Mouse (Mus musculus): ENCODE measurements around the gene Bicc1. TPM values are rescaled to one million over a fixed set of nuclear protein-coding genes. Genes with fewer than 3 reads are reported as not detected.

Bicc1 gene
- polyA plus RNA-seq, 1 experiment from 2014 or later, result 9.4 TPM

DNA sequence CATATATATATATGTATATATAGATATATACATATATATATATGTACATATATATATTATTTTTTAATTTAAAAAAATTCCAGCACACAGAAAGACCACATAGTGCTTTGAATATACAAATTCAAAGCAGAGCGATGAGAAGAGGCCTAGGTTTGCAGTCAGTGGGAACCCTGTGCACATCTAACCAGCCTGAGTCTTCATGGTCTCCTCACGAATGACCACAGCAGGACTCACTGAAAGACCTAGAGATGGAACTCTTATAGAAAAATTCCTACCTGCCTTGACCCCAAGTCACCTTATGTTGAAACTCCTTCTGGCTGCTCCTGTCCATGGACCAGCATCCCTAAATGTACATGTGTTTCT lies 165.4 kb downstream of the Bicc1 start:
- 92% methylated on average over 2 of the region's 2 CpGs for WGBS
- Histone ChIP-seq H3K27ac (ENCODE audit: low read depth, low read length) (no peak overlapping the region), H3K9me3 (ENCODE audit: control insufficient read depth, low read length) (no peaks in the 10 kb centered on the region), H3K9ac (ENCODE audit: low read depth, low read length) (no peak overlapping the region), H3K4me2 (replicated peaks; ENCODE audit: low read depth, low read length) (no peak overlapping the region), H3K36me3 (ENCODE audit: control insufficient read depth, insufficient read depth, low read length) (no peaks in the 10 kb centered on the region), H3K4me1 (replicated peaks; ENCODE audit: control insufficient read depth, insufficient read depth, low read length) (no peaks in the 10 kb centered on the region), H3K4me3 (ENCODE audit: low read depth, low read length) (no peak overlapping the region), H3K27me3 (ENCODE audit: control insufficient read depth, insufficient read depth, low read length) (no peaks in the 10 kb centered on the region)
- no peak for DNase-seq (ENCODE audit: low spot score)
- ATAC-seq (ENCODE audit: low FRiP score), result no peak

DNA sequence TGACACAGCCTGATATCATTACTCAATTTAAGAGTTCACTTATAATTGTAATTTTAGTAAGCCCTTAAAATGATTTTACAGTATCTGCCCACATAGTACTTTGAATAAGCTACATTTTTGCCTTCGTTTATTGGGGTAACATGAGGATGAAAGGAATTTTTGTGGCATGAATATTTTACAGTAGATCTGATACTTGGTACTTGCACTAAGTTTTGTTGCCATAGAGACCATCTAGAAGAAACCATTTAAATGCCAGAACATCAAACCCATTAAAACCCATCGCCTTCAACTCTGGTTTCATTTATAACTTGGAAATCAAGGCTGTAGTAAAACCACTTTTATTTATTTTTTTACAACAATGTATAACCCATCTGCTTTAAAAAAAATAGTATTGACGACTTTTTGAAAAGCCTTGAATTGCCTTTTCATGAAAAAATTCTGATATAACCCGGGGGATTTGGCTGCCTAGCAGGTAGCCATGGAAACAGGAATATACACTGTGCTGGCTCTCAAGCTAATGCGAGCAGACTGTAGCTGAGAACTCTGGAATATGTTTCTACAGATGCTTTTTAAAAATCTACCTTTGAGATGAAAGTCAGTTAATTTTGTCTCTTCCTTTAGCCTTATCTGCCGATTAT lies 165.9 kb downstream of the Bicc1 start:
- H3K36me3 ChIP-seq (ENCODE audit: control insufficient read depth, insufficient read depth, low read length), result no peaks in the 10 kb centered on the region
- no peak overlapping the region for H3K27ac ChIP-seq (ENCODE audit: low read depth, low read length)
- no peak overlapping the region for H3K4me2 ChIP-seq (replicated peaks; ENCODE audit: low read depth, low read length)
- H3K9ac ChIP-seq (ENCODE audit: low read depth, low read length), result no peak overlapping the region
- no peaks in the 10 kb centered on the region for H3K27me3 ChIP-seq (ENCODE audit: control insufficient read depth, insufficient read depth, low read length)
- H3K9me3 ChIP-seq (ENCODE audit: control insufficient read depth, low read length), result no peaks in the 10 kb centered on the region
- WGBS, result 81% methylated on average over 6 of the region's 6 CpGs
- ATAC-seq (ENCODE audit: low FRiP score) (no peak), DNase-seq (ENCODE audit: low spot score) (peak; percentile 30)
- no peaks in the 10 kb centered on the region for H3K4me1 ChIP-seq (replicated peaks; ENCODE audit: control insufficient read depth, insufficient read depth, low read length)
- no peak overlapping the region for H3K4me3 ChIP-seq (ENCODE audit: low read depth, low read length)

DNA sequence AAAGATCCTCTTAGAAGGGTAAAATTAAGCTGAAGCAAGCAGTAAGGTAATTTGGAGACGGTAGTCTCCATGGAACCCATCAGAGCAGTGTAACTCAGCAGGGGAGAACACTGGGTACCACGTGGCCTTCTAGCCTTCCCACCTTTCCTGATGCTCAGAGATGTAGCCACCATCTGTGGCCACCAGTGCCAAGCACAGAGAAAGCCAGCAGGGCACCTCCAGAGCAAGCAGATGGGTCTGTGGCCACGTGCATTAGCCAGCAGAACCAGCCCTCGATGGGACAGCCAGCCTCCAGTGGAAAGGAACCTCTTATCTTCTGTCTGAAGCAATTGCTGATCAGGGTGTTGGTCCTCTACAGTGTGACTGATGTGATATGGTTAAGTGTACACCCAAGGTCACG lies 172.1 kb downstream of the Bicc1 start:
- DNase-seq (ENCODE audit: low spot score) (no peak), ATAC-seq (ENCODE audit: low FRiP score) (no peak)
- Histone ChIP-seq H3K9me3 (ENCODE audit: control insufficient read depth, low read length) (no peaks in the 10 kb centered on the region), H3K36me3 (ENCODE audit: control insufficient read depth, insufficient read depth, low read length) (no peaks in the 10 kb centered on the region), H3K9ac (ENCODE audit: low read depth, low read length) (no peak overlapping the region), H3K27ac (ENCODE audit: low read depth, low read length) (no peak overlapping the region), H3K4me3 (ENCODE audit: low read depth, low read length) (no peak overlapping the region), H3K27me3 (ENCODE audit: control insufficient read depth, insufficient read depth, low read length) (no peaks in the 10 kb centered on the region), H3K4me1 (replicated peaks; ENCODE audit: control insufficient read depth, insufficient read depth, low read length) (no peaks in the 10 kb centered on the region), H3K4me2 (replicated peaks; ENCODE audit: low read depth, low read length) (no peak overlapping the region)
- 79% methylated on average over 5 of the region's 5 CpGs for WGBS

- Histone ChIP-seq H3K4me1 (replicated peaks; ENCODE audit: control insufficient read depth, insufficient read depth, low read length) (no peaks in the 10 kb centered on the region), H3K9me3 (ENCODE audit: control insufficient read depth, low read length) (no peaks in the 10 kb centered on the region), H3K36me3 (ENCODE audit: control insufficient read depth, insufficient read depth, low read length) (no peaks in the 10 kb centered on the region), H3K27me3 (ENCODE audit: control insufficient read depth, insufficient read depth, low read length) (no peaks in the 10 kb centered on the region), H3K9ac (ENCODE audit: low read depth, low read length) (no peak overlapping the region), H3K4me2 (replicated peaks; ENCODE audit: low read depth, low read length) (no peak overlapping the region), H3K4me3 (ENCODE audit: low read depth, low read length) (no peak overlapping the region), H3K27ac (ENCODE audit: low read depth, low read length) (no peak overlapping the region)
- ATAC-seq (ENCODE audit: low FRiP score) (no peak), DNase-seq (ENCODE audit: low spot score) (no peak)
- WGBS, result 81% methylated on average over 11 of the region's 11 CpGs
Observed at GRCm38 (mm10) chr10:70983036-70983670, 176.3 kb downstream of the Bicc1 start.

DNA sequence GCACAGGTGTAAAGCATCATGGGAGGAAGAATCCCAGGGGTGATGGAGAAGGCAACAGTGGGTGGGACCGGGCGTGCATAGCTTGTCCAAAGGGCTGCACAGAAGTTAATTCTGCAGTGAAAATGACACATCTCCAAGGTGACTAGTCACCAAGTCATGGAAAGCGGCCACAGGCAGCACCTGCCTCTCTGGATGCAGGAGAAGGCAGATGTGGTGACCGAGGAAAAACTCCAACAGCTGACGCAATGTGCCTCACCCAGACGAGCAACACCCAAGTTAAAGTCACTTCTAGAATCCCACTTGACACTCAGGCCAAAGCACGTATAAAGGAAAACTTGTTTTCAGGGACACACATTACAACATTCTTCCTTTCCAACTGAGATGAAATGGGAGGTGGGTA lies 177.3 kb downstream of the Bicc1 start:
- DNase-seq (ENCODE audit: low spot score) (no peak), ATAC-seq (ENCODE audit: low FRiP score) (no peak)
- 91% methylated on average over 7 of the region's 7 CpGs for WGBS
- Histone ChIP-seq H3K4me3 (ENCODE audit: low read depth, low read length) (no peak overlapping the region), H3K27me3 (ENCODE audit: control insufficient read depth, insufficient read depth, low read length) (no peaks in the 10 kb centered on the region), H3K4me2 (replicated peaks; ENCODE audit: low read depth, low read length) (no peak overlapping the region), H3K36me3 (ENCODE audit: control insufficient read depth, insufficient read depth, low read length) (no peaks in the 10 kb centered on the region), H3K27ac (ENCODE audit: low read depth, low read length) (no peak overlapping the region), H3K9ac (ENCODE audit: low read depth, low read length) (no peak overlapping the region), H3K4me1 (replicated peaks; ENCODE audit: control insufficient read depth, insufficient read depth, low read length) (no peaks in the 10 kb centered on the region), H3K9me3 (ENCODE audit: control insufficient read depth, low read length) (no peaks in the 10 kb centered on the region)

- no peaks in the 10 kb centered on the region for H3K4me1 ChIP-seq (replicated peaks; ENCODE audit: control insufficient read depth, insufficient read depth, low read length)
- DNase-seq (ENCODE audit: low spot score) (no peak), ATAC-seq (ENCODE audit: low FRiP score) (no peak)
- no peak overlapping the region for H3K4me3 ChIP-seq (ENCODE audit: low read depth, low read length)
- WGBS, result 93% methylated on average over 8 of the region's 8 CpGs
- H3K27ac ChIP-seq (ENCODE audit: low read depth, low read length), result no peak overlapping the region
- no peaks in the 10 kb centered on the region for H3K27me3 ChIP-seq (ENCODE audit: control insufficient read depth, insufficient read depth, low read length)
- no peak overlapping the region for H3K9ac ChIP-seq (ENCODE audit: low read depth, low read length)
- H3K4me2 ChIP-seq (replicated peaks; ENCODE audit: low read depth, low read length), result no peak overlapping the region
- H3K36me3 ChIP-seq (ENCODE audit: control insufficient read depth, insufficient read depth, low read length), result no peaks in the 10 kb centered on the region
- H3K9me3 ChIP-seq (ENCODE audit: control insufficient read depth, low read length), result no peaks in the 10 kb centered on the region
Observed at GRCm38 (mm10) chr10:70979657-70980056, 179.8 kb downstream of the Bicc1 start.

- ATAC-seq (ENCODE audit: low FRiP score), result no peak
- Histone ChIP-seq H3K27me3 (ENCODE audit: control insufficient read depth, insufficient read depth, low read length) (no peaks in the 10 kb centered on the region), H3K9me3 (ENCODE audit: control insufficient read depth, low read length) (no peaks in the 10 kb centered on the region), H3K36me3 (ENCODE audit: control insufficient read depth, insufficient read depth, low read length) (no peaks in the 10 kb centered on the region), H3K4me2 (replicated peaks; ENCODE audit: low read depth, low read length) (no peak overlapping the region), H3K27ac (ENCODE audit: low read depth, low read length) (no peak overlapping the region), H3K9ac (ENCODE audit: low read depth, low read length) (no peak overlapping the region), H3K4me1 (replicated peaks; ENCODE audit: control insufficient read depth, insufficient read depth, low read length) (no peaks in the 10 kb centered on the region), H3K4me3 (ENCODE audit: low read depth, low read length) (no peak overlapping the region)
- 73% methylated on average over 6 of the region's 6 CpGs for WGBS
- no peak for DNase-seq (ENCODE audit: low spot score)
Observed at GRCm38 (mm10) chr10:70977141-70977540, 182.4 kb downstream of the Bicc1 start.

GRCm38 (mm10) chr10:70976633-70977032 lies 182.9 kb downstream of the Bicc1 start:
- Histone ChIP-seq H3K9ac (ENCODE audit: low read depth, low read length) (no peak overlapping the region), H3K27ac (ENCODE audit: low read depth, low read length) (no peak overlapping the region), H3K36me3 (ENCODE audit: control insufficient read depth, insufficient read depth, low read length) (no peaks in the 10 kb centered on the region), H3K4me2 (replicated peaks; ENCODE audit: low read depth, low read length) (no peak overlapping the region), H3K4me1 (replicated peaks; ENCODE audit: control insufficient read depth, insufficient read depth, low read length) (no peaks in the 10 kb centered on the region), H3K4me3 (ENCODE audit: low read depth, low read length) (no peak overlapping the region), H3K27me3 (ENCODE audit: control insufficient read depth, insufficient read depth, low read length) (no peaks in the 10 kb centered on the region), H3K9me3 (ENCODE audit: control insufficient read depth, low read length) (no peaks in the 10 kb centered on the region)
- WGBS, result 81% methylated on average over 9 of the region's 9 CpGs
- DNase-seq (ENCODE audit: low spot score) (no peak), ATAC-seq (ENCODE audit: low FRiP score) (no peak)

GRCm38 (mm10) chr10:70971156-70971555 lies 188.3 kb downstream of the Bicc1 start:
- no peaks in the 10 kb centered on the region for H3K9me3 ChIP-seq (ENCODE audit: control insufficient read depth, low read length)
- ATAC-seq (ENCODE audit: low FRiP score), result no peak
- 93% methylated on average over 11 of the region's 11 CpGs for WGBS

More at GRCm38 (mm10) chr10:70971156-70971555, 188.3 kb downstream of the Bicc1 start:
- DNase-seq (ENCODE audit: low spot score), result no peak
- Histone ChIP-seq H3K36me3 (ENCODE audit: control insufficient read depth, insufficient read depth, low read length) (no peaks in the 10 kb centered on the region), H3K4me1 (replicated peaks; ENCODE audit: control insufficient read depth, insufficient read depth, low read length) (no peaks in the 10 kb centered on the region), H3K27me3 (ENCODE audit: control insufficient read depth, insufficient read depth, low read length) (no peaks in the 10 kb centered on the region), H3K9ac (ENCODE audit: low read depth, low read length) (no peak overlapping the region), H3K4me3 (ENCODE audit: low read depth, low read length) (no peak overlapping the region), H3K27ac (ENCODE audit: low read depth, low read length) (no peak overlapping the region), H3K4me2 (replicated peaks; ENCODE audit: low read depth, low read length) (no peak overlapping the region)

Data from hindbrain, embryonic 11.5 days (tissue).